8 mouse cellular contexts compared by ENCODE assay signal in genomic region chr16:38376841-38377249, GRCm38 (mm10). TPM values are rescaled to one million over a fixed set of nuclear protein-coding genes. Genes with fewer than 3 reads are reported as not detected.
DNase-seq lines count a peak whose midpoint lies in the region; ATAC-seq and TF ChIP-seq lines count a peak whose summit lies in the region.

No protein-coding gene starts in this region.

- peak overlapping the region; percentile 63; the same call in 1 of the 2 replicates for H3K27ac ChIP-seq in limb, embryonic 13.5 days

- peaks cover 15% of the 10 kb centered on the region for H3K4me1 ChIP-seq in limb, embryonic 13.5 days

- WGBS in limb, embryonic 13.5 days, result 59% methylated on average over 8 of the region's 8 CpGs

- H3K36me3 ChIP-seq in limb, embryonic 13.5 days, result no peaks in the 10 kb centered on the region
- H3K36me3 ChIP-seq in myocyte (ENCODE audit: control insufficient read depth, insufficient read depth), result no peaks in the 10 kb centered on the region

- peak overlapping the region; percentile 60; the same call in 1 of the 2 replicates for H3K9ac ChIP-seq in limb, embryonic 13.5 days

- H3ac ChIP-seq in myocyte (ENCODE audit: control insufficient read depth, insufficient read length), result no peak overlapping the region

- H3K4me2 ChIP-seq in limb, embryonic 13.5 days (replicated peaks), result peak overlapping the region; percentile 55
- H3K4me2 ChIP-seq in myocyte (ENCODE audit: low read depth), result peak overlapping the region; percentile 5

- no peaks in the 10 kb centered on the region for H3K27me3 ChIP-seq in limb, embryonic 13.5 days
- H3K27me3 ChIP-seq in myocyte (ENCODE audit: control insufficient read depth, insufficient read depth, insufficient read length), result no peaks in the 10 kb centered on the region

- TF ChIP-seq POLR2A in myocyte (IDR thresholded peaks at IDR 0.05; ENCODE audit: insufficient read length, low read depth), result no peak

- no peaks in the 10 kb centered on the region for H3K9me3 ChIP-seq in limb, embryonic 13.5 days

- peak; percentile 17; the same call in 1 of the 2 replicates for ATAC-seq in limb, embryonic 13.5 days (ENCODE audit: low FRiP score, low read depth)

- peak; percentile 55 for DNase-seq in adrenal gland, adult 2 months
- no peak for DNase-seq in adrenal gland, postnatal 25 days
- DNase-seq in thymus, postnatal 4 days, result peak; percentile 45
- DNase-seq in thymus, postnatal 10 days (ENCODE audit: low spot score in 2 of 2), result no peak
- DNase-seq in embryo, embryonic 11 days, result no peak
- DNase-seq in right cerebral cortex, postnatal 4 days, result no peak

- no peaks in the 10 kb centered on the region for H3K79me2 ChIP-seq in myocyte (ENCODE audit: control insufficient read depth, insufficient read depth)

- peak overlapping the region; percentile 25 for H3K4me3 ChIP-seq in limb, embryonic 13.5 days
- H3K4me3 ChIP-seq in myocyte, result no peak overlapping the region

TF ChIP-seq in myocyte, 11 proteins besides CTCF, POLR2A, EP300 and RAD21:
- TF ChIP-seq TCF3 (IDR thresholded peaks at IDR 0.05; ENCODE audit: insufficient read length, low read depth) (no peak), MAX (IDR thresholded peaks at IDR 0.05; ENCODE audit: low read depth) (no peak), REST (IDR thresholded peaks at IDR 0.05; ENCODE audit: insufficient read depth, insufficient read length) (no peak), E2F4 (IDR thresholded peaks at IDR 0.05; ENCODE audit: insufficient read depth) (no peak), MYOD1 (IDR thresholded peaks at IDR 0.05; ENCODE audit: control insufficient read depth in 1 of 3, insufficient read length in 2 of 3, low read depth in 2 of 3) (no peak), MYOG (IDR thresholded peaks at IDR 0.05; ENCODE audit: control insufficient read depth in 1 of 3, insufficient read depth in 1 of 3, insufficient read length in 2 of 3, low read depth in 2 of 3) (no peak), POLR2AphosphoS2 (IDR thresholded peaks at IDR 0.05; ENCODE audit: insufficient read length, low read depth) (no peak), CEBPB (IDR thresholded peaks at IDR 0.05; ENCODE audit: insufficient read depth, poor library complexity, severe bottlenecking) (no peak)

RNA-seq across cellular contexts. Expression of gene Popdc2, which starts 14.8 kb away (rescaled TPM):
- 1 to 10 TPM; 1.4 to 3.6 TPM for total RNA-seq in adrenal gland, adult 2 months (2021)
- polyA plus RNA-seq in adrenal gland, adult 2 months (2012; rRNA removed), result 2.3 and 2.9 TPM in 2 replicates
- total RNA-seq in adrenal gland, postnatal 25 days (2021), result 1.5 TPM in 2 replicates
- polyA plus RNA-seq in limb, embryonic 13.5 days (2015; fragmentation: Nextera tagmentation; extraction: Ambion mirVana), result 3.3 and 3.5 TPM in 2 replicates
- 10.5 TPM for polyA plus RNA-seq in myocyte (2012; fragmentation: generic; extraction: Trizol)

RNA-seq across cellular contexts. Expression of gene Gm21987, which starts 30.0 kb away (rescaled TPM):
- total RNA-seq in adrenal gland, adult 2 months (2021), result under 1 TPM in 1 of 2 experiments, not detected in 1; 0.93 TPM
- polyA plus RNA-seq in adrenal gland, adult 2 months (2012; rRNA removed), result 4.4 TPM in 1 of 2 replicates, not detected in the other
- total RNA-seq in adrenal gland, postnatal 25 days (2021), result not detected in 2 replicates
- polyA plus RNA-seq in limb, embryonic 13.5 days (2015; fragmentation: Nextera tagmentation; extraction: Ambion mirVana), result not detected in 2 replicates
- 0.16 TPM for polyA plus RNA-seq in myocyte (2012; fragmentation: generic; extraction: Trizol)

RNA-seq across cellular contexts. Expression of gene Cox17, which starts 30.1 kb away (rescaled TPM):
- total RNA-seq in adrenal gland, adult 2 months (2021), result 100 to 1,000 TPM; 223 to 312 TPM
- polyA plus RNA-seq in adrenal gland, adult 2 months (2012; rRNA removed), result 34.7 and 43.0 TPM in 2 replicates
- total RNA-seq in adrenal gland, postnatal 25 days (2021), result 271 and 273 TPM in 2 replicates
- polyA plus RNA-seq in limb, embryonic 13.5 days (2015; fragmentation: Nextera tagmentation; extraction: Ambion mirVana), result 98.8 and 106 TPM in 2 replicates
- 653 TPM for polyA plus RNA-seq in myocyte (2012; fragmentation: generic; extraction: Trizol)

RNA-seq across cellular contexts. Expression of gene Maats1, which starts 34.9 kb away (rescaled TPM):
- total RNA-seq in adrenal gland, adult 2 months (2021), result under 1 TPM; 0.37 to 0.97 TPM
- 0.04 TPM in 1 of 2 replicates, not detected in the other for polyA plus RNA-seq in adrenal gland, adult 2 months (2012; rRNA removed)
- 0.36 and 0.48 TPM in 2 replicates for total RNA-seq in adrenal gland, postnatal 25 days (2021)
- 0.08 and 0.10 TPM in 2 replicates for polyA plus RNA-seq in limb, embryonic 13.5 days (2015; fragmentation: Nextera tagmentation; extraction: Ambion mirVana)
- polyA plus RNA-seq in myocyte (2012; fragmentation: generic; extraction: Trizol), result 1.1 TPM

RNA-seq across cellular contexts. Expression of gene Pla1a, which starts 56.1 kb away (rescaled TPM):
- total RNA-seq in adrenal gland, adult 2 months (2021), result 10 to 100 TPM; 17.0 to 36.7 TPM
- 12.3 and 21.0 TPM in 2 replicates for polyA plus RNA-seq in adrenal gland, adult 2 months (2012; rRNA removed)
- total RNA-seq in adrenal gland, postnatal 25 days (2021), result 30.8 and 37.4 TPM in 2 replicates
- polyA plus RNA-seq in limb, embryonic 13.5 days (2015; fragmentation: Nextera tagmentation; extraction: Ambion mirVana), result 0.31 and 0.37 TPM in 2 replicates
- 13.9 TPM for polyA plus RNA-seq in myocyte (2012; fragmentation: generic; extraction: Trizol)

Comparison
In these comparisons a context has a peak if more than half of its experiments do, and no peak if none do; other contexts are left out.
1. DNase-seq: peak in adrenal gland, adult 2 months (single experiment) and thymus, postnatal 4 days (single experiment); none in adrenal gland, postnatal 25 days (single experiment), thymus, postnatal 10 days (0 of 2), embryo, embryonic 11 days (single experiment) and right cerebral cortex, postnatal 4 days (single experiment).